Mouse (Mus musculus) c-Kit-positive CD71-positive TER-119-negative erythroid progenitor cells, embryonic 14.5 days (primary cell): ENCODE measurements around the gene Vsnl1.
A peak's percentile ranks its signal among the peaks of the same experiment; 100 is the strongest.

Experiments
- DNase-seq: peaks from one replicate; pipeline ENCODE4 v3.0.0-alpha.2; 2013; ENCODE audit warnings: low read depth

The Vsnl1 gene

DNA sequence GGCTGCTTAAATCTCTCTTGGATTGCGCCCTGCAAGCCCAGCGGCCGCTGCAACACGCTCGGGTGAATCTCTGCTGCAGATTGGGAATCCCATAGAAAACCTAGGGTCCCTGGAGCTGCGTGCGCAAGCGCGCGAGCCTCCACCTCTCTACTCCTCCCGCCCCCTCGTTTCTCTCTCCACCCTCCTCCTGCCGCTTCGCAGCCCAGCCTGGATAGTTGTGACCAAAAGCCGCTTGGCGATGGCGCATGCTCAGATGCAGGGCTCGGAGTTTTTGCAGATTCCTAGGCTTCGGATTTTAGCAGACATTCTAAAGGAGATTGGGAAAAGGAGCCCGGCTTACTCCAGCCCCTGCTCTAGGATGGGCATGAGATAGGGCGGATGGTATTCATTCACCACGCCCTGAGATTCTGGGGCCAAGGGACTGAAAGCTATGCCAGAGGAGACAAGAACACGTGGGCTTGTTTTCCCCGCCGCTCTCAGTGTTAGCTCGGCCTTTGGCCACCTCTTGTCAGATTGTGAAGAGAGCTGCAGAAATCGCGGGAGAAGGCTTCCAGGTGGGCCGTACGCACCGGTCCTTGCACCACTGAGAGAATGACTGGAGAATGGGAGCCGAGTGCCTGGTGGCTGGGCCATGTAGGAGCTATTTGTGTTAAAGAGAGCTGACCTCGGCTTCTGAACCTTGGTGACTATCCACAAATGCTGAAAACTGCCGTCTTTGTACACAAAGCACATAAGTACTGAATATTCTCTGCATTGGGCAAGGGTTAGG is at the start of gene Vsnl1:
Vsnl1 (minus strand) TSS at position 117 of the 769 bp plus-strand sequence.
- DNase-seq = no peak

- no peak for DNase-seq
These were observed 20.2 kb upstream of the Vsnl1 start for GRCm38 (mm10) chr12:11456632-11457031.

- DNase-seq = no peak
These were observed 19.8 kb upstream of the Vsnl1 start for GRCm38 (mm10) chr12:11456213-11456612.

GRCm38 (mm10) chr12:11455549-11456194 is 19.3 kb upstream of the Vsnl1 start, which contains the start of gene Rad51ap2:
Gene Rad51ap2, plus strand, starts transcription at chr12:11456079.
- DNase-seq = peak; percentile 58

- DNase-seq = no peak
These were observed 17.7 kb upstream of the Vsnl1 start for GRCm38 (mm10) chr12:11454146-11454545.

DNA sequence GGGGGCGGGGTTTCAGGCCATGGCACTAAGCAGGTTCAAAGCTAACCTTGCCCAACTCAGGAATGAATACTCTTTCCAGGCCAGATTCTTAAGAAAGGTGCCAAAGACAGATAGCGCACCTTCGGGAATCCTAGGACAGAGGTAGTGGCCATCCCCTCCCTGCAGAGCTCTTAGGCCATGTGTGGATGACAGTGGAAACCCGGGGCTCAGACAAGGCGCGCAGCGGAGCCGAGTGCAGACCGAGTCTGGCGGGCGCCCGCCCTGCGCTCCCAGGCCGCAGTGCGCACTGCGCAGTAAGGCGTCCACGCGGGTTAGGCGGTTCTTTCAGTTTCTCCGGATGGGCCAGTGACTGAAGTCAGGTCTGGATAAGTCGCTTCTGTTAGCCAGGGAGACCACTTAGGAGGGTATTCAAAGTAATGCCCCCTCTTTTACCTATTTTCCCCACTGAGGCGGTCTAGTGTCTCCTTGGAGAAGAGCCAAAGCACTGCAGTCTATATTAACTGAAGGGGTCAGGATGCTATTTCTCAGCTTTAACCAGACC is 1.6 kb upstream of the Vsnl1 start:
- DNase-seq = no peak

DNA sequence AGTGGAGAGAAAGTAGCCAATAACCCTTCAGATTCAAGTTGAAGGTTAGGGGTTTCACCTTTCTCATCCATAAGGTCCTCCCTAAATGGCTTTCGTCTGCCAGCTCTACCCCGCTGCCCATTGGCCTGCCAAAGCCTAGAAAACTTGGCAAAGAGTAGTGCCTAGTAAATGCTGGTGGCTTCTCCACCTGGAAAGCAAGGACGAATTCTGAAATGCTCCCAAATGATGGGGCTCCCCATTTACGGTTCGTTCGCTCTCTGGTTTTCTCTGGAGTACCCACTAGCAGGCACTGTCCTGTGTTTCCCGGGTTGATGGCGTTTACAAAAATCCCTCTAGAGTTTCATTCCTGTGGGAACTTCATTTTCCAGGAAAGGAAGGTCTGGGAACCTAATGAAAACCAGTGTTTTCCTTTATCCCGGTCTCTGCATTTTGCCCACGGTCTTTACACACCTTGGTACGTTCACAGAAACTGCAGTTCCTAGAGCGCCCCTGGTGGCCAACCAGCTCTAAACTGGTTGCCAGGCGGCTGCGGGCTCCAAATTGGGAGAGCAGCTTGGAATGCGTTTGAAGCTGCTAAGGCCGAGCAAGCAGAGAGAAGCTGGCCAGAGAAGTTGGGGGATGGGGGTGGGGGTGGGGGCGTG is 973 bp upstream of the Vsnl1 start:
- peak; percentile 9 for DNase-seq

DNA sequence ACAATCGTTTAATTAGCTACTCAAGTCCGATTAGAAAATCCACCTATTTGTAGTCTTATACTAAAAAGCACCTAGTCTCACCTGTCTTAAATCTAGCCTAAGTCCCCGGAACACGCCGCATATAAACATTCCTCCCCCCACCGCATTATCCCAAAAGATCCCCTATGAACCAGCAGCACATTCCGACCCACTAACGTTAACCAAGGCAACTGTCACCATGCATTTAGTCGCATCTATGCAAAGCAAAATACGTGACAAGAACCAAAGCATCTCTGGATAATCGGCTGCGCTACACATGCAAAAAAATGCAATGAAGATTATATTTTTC is 426 bp downstream of the Vsnl1 start:
- DNase-seq = no peak

- no peak for DNase-seq
These were observed 979 bp downstream of the Vsnl1 start for GRCm38 (mm10) chr12:11435246-11436022.

- no peak for DNase-seq
These were observed 2.0 kb downstream of the Vsnl1 start for GRCm38 (mm10) chr12:11434446-11434845.

GRCm38 (mm10) chr12:11433716-11434115 is 2.7 kb downstream of the Vsnl1 start:
- DNase-seq = no peak

DNA sequence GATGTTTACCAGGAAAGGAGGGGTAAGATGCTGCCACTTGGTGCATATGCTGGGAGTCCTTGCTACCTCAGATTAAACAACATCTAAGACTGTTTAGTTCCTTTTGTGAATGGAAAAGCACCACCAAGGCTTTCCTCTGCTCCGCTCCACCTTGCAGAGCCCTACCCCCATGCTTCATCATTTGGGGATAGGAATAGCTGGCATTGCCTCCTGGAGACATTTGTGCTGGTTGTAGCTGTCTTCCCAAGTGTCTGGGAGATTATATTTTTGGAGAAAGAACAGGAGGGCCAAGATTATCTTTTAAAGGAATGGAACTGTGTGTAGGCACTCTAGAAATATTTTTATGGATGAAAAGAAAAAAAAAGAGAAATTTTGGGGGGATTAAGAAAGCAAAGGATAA is 3.3 kb downstream of the Vsnl1 start:
- DNase-seq = no peak

- DNase-seq = no peak
These were observed 9.0 kb downstream of the Vsnl1 start for GRCm38 (mm10) chr12:11427396-11427795.

DNA sequence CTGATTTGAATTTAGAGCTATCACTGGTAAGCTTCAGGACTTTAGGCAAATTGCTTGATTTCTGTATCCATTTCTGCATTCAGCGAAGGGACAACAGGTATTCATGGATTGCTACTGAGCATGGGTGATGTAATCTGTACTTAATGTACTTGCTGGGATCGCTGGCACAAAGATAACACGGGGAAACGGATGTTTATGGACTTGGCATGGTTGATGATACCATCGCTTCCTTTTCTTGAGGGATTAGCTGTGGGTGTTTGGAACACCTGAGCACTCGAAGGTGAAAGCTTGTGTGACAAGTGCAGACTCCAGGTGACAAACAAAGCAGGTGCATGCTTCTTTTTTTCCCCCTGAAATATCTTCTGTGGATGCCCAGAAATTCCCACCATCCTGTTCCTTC is 18.3 kb downstream of the Vsnl1 start:
- no peak for DNase-seq

DNA sequence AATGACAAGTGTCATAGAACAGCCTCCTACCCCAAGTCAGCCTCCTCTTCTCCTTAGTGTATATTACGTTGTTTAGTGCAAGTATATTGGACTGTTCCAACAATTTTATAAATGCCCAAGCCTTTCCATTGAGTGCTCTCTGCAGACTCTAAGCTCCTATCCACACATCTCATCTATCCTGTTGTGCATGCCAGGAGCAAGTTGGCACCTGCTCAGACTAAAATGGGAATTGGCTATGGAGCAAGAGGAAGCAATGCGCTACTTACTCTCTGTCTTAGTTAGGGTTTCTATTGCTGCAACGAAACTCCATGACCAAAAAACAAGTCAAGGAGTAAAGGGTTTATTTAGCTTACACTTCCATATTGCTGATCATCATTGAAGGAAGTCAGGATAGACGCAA is 28.7 kb downstream of the Vsnl1 start:
- DNase-seq = no peak

DNA sequence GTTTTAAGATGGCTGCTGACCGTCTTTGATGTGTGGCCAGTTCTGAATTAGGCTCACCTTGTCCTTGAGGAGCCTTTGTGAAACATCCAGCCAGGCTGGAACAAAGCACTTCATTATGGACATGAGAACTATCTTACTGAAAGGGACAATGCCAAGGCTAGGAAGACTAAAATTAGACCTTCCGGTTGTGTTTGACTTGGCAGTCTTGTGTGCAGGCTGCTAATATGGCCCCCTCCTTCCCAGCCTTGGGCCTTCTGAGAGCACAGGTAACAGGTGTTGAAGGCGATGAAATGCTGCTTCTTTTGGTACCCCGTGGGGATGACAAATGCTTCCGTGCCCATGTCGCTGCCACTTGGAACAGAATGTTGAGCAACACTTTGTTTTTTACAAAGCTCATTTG is 37.6 kb downstream of the Vsnl1 start:
- DNase-seq = no peak

DNA sequence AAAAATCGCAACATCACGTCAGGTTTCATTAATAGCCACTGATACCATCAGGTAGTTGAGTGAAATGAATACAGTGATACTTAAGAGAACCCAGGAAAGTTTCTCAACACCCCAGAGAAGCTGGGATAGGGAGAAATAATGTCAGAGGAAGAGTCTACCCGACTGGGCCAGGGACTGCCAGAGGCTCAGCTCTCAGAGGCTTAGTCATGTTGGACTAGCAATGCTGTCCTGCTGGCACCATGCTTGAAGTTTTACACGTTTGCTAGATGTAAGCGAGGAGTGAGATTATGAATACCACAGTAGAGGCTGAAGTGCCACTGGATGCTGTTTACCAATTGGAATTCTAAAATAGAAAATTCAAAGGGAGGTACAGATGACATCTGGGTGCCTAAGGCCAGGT is 39.4 kb downstream of the Vsnl1 start:
- DNase-seq = no peak

DNA sequence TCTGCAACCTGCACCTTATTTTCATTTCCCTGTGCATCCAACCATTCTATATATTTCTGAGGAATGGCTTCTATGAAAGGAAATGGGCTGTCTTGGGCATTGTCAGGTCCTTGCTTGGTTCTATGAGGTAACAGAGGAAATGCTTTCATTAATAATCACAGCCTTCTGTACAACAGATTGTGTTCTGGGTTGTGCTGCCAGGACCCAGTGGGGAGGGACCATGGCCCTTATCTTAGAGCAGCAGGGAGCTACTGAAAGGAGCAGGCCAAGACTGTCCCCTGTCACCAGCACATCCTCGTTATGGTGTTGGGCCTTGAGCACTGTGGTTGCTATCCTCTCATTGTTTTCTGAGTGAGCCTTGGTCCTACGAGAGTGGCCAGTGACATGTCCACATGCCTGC is 40.9 kb downstream of the Vsnl1 start:
- no peak for DNase-seq

DNA sequence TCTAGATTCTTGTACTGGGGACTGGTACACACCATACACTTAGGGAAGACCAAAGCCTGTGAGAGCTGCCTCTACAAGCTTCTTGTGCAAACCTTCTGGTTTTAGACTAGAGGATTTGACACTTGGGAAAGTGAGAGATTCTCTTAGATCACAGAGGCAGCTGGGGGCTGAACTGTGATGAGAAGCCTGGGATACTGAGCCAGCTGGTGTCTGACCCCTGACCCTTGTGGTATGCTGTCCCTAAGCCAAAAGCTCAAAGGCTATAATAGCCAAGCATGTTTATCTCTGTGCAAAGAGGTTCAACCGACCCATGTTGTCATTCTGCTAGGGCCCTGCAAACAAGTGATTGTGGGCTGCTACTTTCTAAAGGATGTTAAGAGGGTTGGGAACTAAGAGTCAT is 43.9 kb downstream of the Vsnl1 start:
- no peak for DNase-seq

GRCm38 (mm10) chr12:11391244-11391949 is 45.0 kb downstream of the Vsnl1 start:
- DNase-seq = no peak

- no peak for DNase-seq
These were observed 47.3 kb downstream of the Vsnl1 start for GRCm38 (mm10) chr12:11389141-11389540.

DNA sequence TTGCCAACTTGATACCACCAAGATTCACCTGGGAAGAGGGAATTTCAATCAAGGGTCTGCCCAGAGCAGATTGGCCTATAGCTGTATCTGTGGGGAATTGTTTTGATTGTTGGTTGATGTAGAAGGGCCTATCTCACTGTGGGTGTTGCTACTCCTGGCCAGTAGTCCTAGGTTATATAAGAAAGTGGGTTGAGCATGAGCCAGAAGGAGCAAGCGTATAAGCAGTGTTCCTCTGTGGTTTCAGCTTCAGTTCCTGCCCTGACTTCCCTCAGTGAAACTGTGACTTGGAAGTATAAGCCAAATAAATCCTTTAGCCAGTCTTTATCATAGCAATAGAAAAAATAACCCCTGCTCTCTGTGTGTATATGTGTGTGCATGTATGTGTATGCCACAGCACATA is 51.7 kb downstream of the Vsnl1 start:
- no peak for DNase-seq
